Mouse (Mus musculus) C2C12 (cell line): ENCODE results near the gene Dcdc2c. TPM values are rescaled to one million over a fixed set of nuclear protein-coding genes. Genes with fewer than 3 reads are reported as not detected.

Experiments
- H3K27me3 ChIP-seq: one replicate; pipeline ENCODE4 v1.6.1; 2011; ENCODE audit not compliant: control insufficient read depth, insufficient read depth, insufficient read length
- H3K36me3 ChIP-seq: one replicate; pipeline ENCODE4 v1.6.1; 2011; ENCODE audit not compliant: control insufficient read depth, insufficient read depth
- H3K4me3 ChIP-seq: one replicate; pipeline ENCODE4 v1.5.1; 2011; ENCODE audit warnings: mild to moderate bottlenecking, control low read depth; ENCODE audit not compliant: poor library complexity, insufficient read depth, severe bottlenecking
- H3K79me2 ChIP-seq: one replicate; pipeline ENCODE4 v1.6.1; 2011; ENCODE audit not compliant: control insufficient read depth, insufficient read depth
- H3K79me3 ChIP-seq: one replicate; pipeline ENCODE4 v1.6.1; 2011; ENCODE audit warnings: low read depth, control low read depth
- H3ac ChIP-seq: one replicate; pipeline ENCODE3; 2011; ENCODE audit warnings: low read depth; ENCODE audit not compliant: control insufficient read depth, insufficient read length
- CEBPB ChIP-seq: IDR thresholded peaks from one replicate; pipeline ENCODE4 v1.6.1; 2011; ENCODE audit warnings: low read depth, mild to moderate bottlenecking, control low read depth, moderate library complexity
- CTCF ChIP-seq: IDR thresholded peaks from one replicate; pipeline ENCODE4 v1.5.1; 2011; ENCODE audit not compliant: control insufficient read depth, insufficient read depth, insufficient read length
- FOSL1 ChIP-seq: IDR thresholded peaks from one replicate; pipeline ENCODE4 v1.8.0; 2011; ENCODE audit warnings: mild to moderate bottlenecking, low read length; ENCODE audit not compliant: poor library complexity, insufficient read depth, severe bottlenecking
- MAX ChIP-seq: IDR thresholded peaks from one replicate; pipeline ENCODE4 v1.6.1; 2011; ENCODE audit warnings: mild to moderate bottlenecking, control low read depth
- MYOD1 ChIP-seq: IDR thresholded peaks from one replicate; pipeline ENCODE4 v1.6.1; 2011; ENCODE audit warnings: low read depth; ENCODE audit not compliant: control insufficient read depth, insufficient read length
- MYOG ChIP-seq: IDR thresholded peaks from one replicate; pipeline ENCODE4 v1.6.1; 2011; ENCODE audit not compliant: control insufficient read depth, insufficient read length; ENCODE audit errors: extremely low read depth
- USF1 ChIP-seq: IDR thresholded peaks from one replicate; pipeline ENCODE4 v1.6.1; 2011; ENCODE audit warnings: low read depth, mild to moderate bottlenecking, control low read depth, moderate library complexity
- long read RNA-seq, 2 experiments: library from polyadenylated mRNA; unstranded; transcript quantifications; one replicate each; pipeline ENCODE4 v2.0.0; 2019 to 2020
- polyA plus RNA-seq: library from polyadenylated mRNA; unstranded; fragments of >200 nt; fragmentation: generic; extraction: Trizol; gene quantifications from one replicate; pipeline ENCODE4 v1.2.1, GENCODE M21; 2012; ENCODE audit warnings: missing spikeins

Dcdc2c gene
- not detected for polyA plus RNA-seq
- long read RNA-seq, experiment 1: 0 reads
- long read RNA-seq, experiment 2: 0 reads

GRCm38 (mm10) chr12:28552299-28552698 is at the start of gene Dcdc2c:
TSS of gene Dcdc2c (minus strand) at chr12:28552399.
- H3K79me3 ChIP-seq: no peaks in the 10 kb centered on the region
- no peaks in the 10 kb centered on the region for H3K36me3 ChIP-seq
- TF ChIP-seq CEBPB (no peak), USF1 (no peak), MYOD1 (no peak), MYOG (no peak), MAX (no peak), FOSL1 (no peak), CTCF (no peak)
- H3K4me3 ChIP-seq: no peak within 1 kb of the TSS
- H3ac ChIP-seq: no peak within 1 kb of the TSS
- no peaks in the 10 kb centered on the region for H3K79me2 ChIP-seq
- no peaks in the 10 kb centered on the region for H3K27me3 ChIP-seq

GRCm38 (mm10) chr12:28598526-28598991 is 46.4 kb upstream of the Dcdc2c start:
- Histone ChIP-seq H3K36me3 (no peaks in the 10 kb centered on the region), H3K79me2 (no peaks in the 10 kb centered on the region), H3K4me3 (no peak overlapping the region), H3ac (no peak overlapping the region), H3K27me3 (peaks cover 28% of the 10 kb centered on the region), H3K79me3 (no peaks in the 10 kb centered on the region)
- TF ChIP-seq MYOG: no peak
- no peak for TF ChIP-seq MAX

GRCm38 (mm10) chr12:28598110-28598509 is 45.9 kb upstream of the Dcdc2c start:
- no peaks in the 10 kb centered on the region for H3K79me3 ChIP-seq
- no peaks in the 10 kb centered on the region for H3K79me2 ChIP-seq
- H3K36me3 ChIP-seq: no peaks in the 10 kb centered on the region
- TF ChIP-seq MYOG: no peak
- TF ChIP-seq MAX: no peak
- no peak for TF ChIP-seq USF1
- no peak for TF ChIP-seq CEBPB
- no peak for TF ChIP-seq CTCF
- no peak for TF ChIP-seq MYOD1
- no peak for TF ChIP-seq FOSL1
- no peak overlapping the region for H3ac ChIP-seq
- peaks cover 28% of the 10 kb centered on the region for H3K27me3 ChIP-seq
- no peak overlapping the region for H3K4me3 ChIP-seq

- no peaks in the 10 kb centered on the region for H3K36me3 ChIP-seq
- H3ac ChIP-seq: no peak overlapping the region
- no peak for TF ChIP-seq MYOD1
- no peaks in the 10 kb centered on the region for H3K79me2 ChIP-seq
- H3K27me3 ChIP-seq: peaks cover 28% of the 10 kb centered on the region
- H3K79me3 ChIP-seq: no peaks in the 10 kb centered on the region
- no peak overlapping the region for H3K4me3 ChIP-seq
Measured at GRCm38 (mm10) chr12:28597699-28598098, 45.5 kb upstream of the Dcdc2c start.

- peaks cover 20% of the 10 kb centered on the region for H3K27me3 ChIP-seq
- H3K4me3 ChIP-seq: no peak overlapping the region
- no peak overlapping the region for H3ac ChIP-seq
- H3K36me3 ChIP-seq: no peaks in the 10 kb centered on the region
- no peaks in the 10 kb centered on the region for H3K79me2 ChIP-seq
- TF ChIP-seq MYOD1 (no peak), CEBPB (no peak), USF1 (no peak), MYOG (no peak), FOSL1 (no peak), MAX (no peak), CTCF (no peak)
- H3K79me3 ChIP-seq: no peaks in the 10 kb centered on the region
Measured at GRCm38 (mm10) chr12:28596851-28597250, 44.7 kb upstream of the Dcdc2c start.

GRCm38 (mm10) chr12:28590428-28590827 is 38.2 kb upstream of the Dcdc2c start:
- Histone ChIP-seq H3K79me2 (no peaks in the 10 kb centered on the region), H3K4me3 (no peak overlapping the region), H3K79me3 (no peaks in the 10 kb centered on the region), H3ac (no peak overlapping the region), H3K36me3 (no peaks in the 10 kb centered on the region), H3K27me3 (peaks cover 10% of the 10 kb centered on the region)
- TF ChIP-seq MYOG: no peak
- TF ChIP-seq CEBPB: no peak
- TF ChIP-seq MAX: no peak
- TF ChIP-seq FOSL1: no peak
- no peak for TF ChIP-seq CTCF
- TF ChIP-seq MYOD1: no peak
- no peak for TF ChIP-seq USF1
